Mouse (Mus musculus): ENCODE measurements around the gene Cpxm1.

DNA sequence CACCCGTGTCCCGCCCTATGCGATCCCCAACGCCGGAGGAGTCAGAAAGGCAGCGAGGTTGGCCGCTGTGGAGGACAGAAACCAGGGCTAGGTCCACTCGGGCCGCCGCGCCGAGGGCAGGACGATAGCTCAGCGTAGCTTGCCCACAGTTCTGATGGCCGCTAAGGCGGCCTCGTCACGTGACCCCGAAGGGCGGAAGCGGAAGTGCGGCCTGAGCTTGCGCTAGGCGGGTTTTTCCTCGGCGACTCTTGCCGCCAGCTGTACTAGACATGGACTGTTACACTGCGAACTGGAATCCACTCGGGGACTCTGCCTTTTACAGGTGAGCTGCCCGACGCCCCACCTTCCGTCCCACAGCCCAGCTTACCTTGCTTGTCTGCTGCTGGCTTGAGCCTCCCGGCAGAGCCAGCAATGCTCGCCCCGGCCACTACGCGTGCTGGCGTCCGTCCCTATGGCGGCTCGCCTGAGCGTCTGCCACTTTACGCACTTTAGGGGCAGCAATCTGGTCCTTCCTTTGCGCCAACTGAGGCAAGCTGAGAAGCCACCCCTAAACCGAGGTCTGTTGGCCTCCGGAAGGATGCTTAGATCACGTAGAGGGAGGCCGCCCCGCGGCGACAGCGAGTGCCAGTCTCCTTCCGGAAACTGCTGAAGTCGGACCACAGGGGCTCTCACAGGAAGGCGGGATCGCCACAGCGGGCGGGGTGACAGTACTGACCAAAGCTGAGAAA is 26.9 kb upstream of the Cpxm1 start, which contains the start of the genes Vps16 and Pced1a:
- peak; percentile 73 for TF ChIP-seq CTCF (IDR thresholded peaks at IDR 0.05; ENCODE audit: low read depth)
- peak; percentile 19; the same call in 1 of the 2 replicates for TF ChIP-seq EP300 (IDR thresholded peaks at IDR 0.05; ENCODE audit: low read depth)
